Mouse (Mus musculus) T-cell, adult 2 months (primary cell): ENCODE results near the gene Zfp799.
"Not testable (repeated sequence)": the region's sequence is repeated elsewhere in the genome, so short reads cannot be mapped to it uniquely, and the experiment has no call there.

Experiments
- DNase-seq: peaks from one replicate; pipeline ENCODE4 v3.0.0; 2022; ENCODE audit warnings: low spot score

The Zfp799 gene

GRCm38 (mm10) chr17:32829540-32830417 is at the start of gene Zfp799:
Zfp799 (minus strand) TSS chr17:32830261.
- DNase-seq = peak; percentile 79

- DNase-seq = no peak
Observed at GRCm38 (mm10) chr17:32878773-32879172, 48.7 kb upstream of the Zfp799 start.

GRCm38 (mm10) chr17:32877471-32878171 is 47.6 kb upstream of the Zfp799 start:
- DNase-seq = no peak

- DNase-seq = no peak
Observed at GRCm38 (mm10) chr17:32872696-32873095, 42.6 kb upstream of the Zfp799 start.

GRCm38 (mm10) chr17:32872091-32872490 is 42.0 kb upstream of the Zfp799 start:
- no peak for DNase-seq

GRCm38 (mm10) chr17:32871483-32871882 is 41.4 kb upstream of the Zfp799 start:
- DNase-seq = no peak

GRCm38 (mm10) chr17:32867266-32867665 is 37.2 kb upstream of the Zfp799 start:
- DNase-seq = not testable (repeated sequence)

GRCm38 (mm10) chr17:32856713-32857112 is 26.7 kb upstream of the Zfp799 start:
- not testable (repeated sequence) for DNase-seq

- no peak for DNase-seq
Observed at GRCm38 (mm10) chr17:32851581-32851980, 21.5 kb upstream of the Zfp799 start.

GRCm38 (mm10) chr17:32841388-32841787 is 11.3 kb upstream of the Zfp799 start:
- no peak for DNase-seq

GRCm38 (mm10) chr17:32839083-32839802 is 9.2 kb upstream of the Zfp799 start:
- no peak for DNase-seq

- DNase-seq = no peak
Observed at GRCm38 (mm10) chr17:32830418-32830782, 339 bp upstream of the Zfp799 start.

- no peak for DNase-seq
Observed at GRCm38 (mm10) chr17:32816074-32816784, 13.8 kb downstream of the Zfp799 start.

GRCm38 (mm10) chr17:32814136-32814535 is 15.9 kb downstream of the Zfp799 start:
- no peak for DNase-seq

GRCm38 (mm10) chr17:32810648-32811047 is 19.4 kb downstream of the Zfp799 start:
- no peak for DNase-seq

GRCm38 (mm10) chr17:32809544-32810374 is 20.3 kb downstream of the Zfp799 start, which contains the start of gene Zfp811:
Zfp811 (minus strand) TSS chr17:32809931.
- DNase-seq = no peak

GRCm38 (mm10) chr17:32808921-32809320 is 21.1 kb downstream of the Zfp799 start:
- no peak for DNase-seq

GRCm38 (mm10) chr17:32789244-32789643 is 40.8 kb downstream of the Zfp799 start:
- DNase-seq = no peak

- no peak for DNase-seq
Observed at GRCm38 (mm10) chr17:32788576-32788975, 41.5 kb downstream of the Zfp799 start.

- peak; percentile 87 for DNase-seq
Observed at GRCm38 (mm10) chr17:32788094-32788559, 41.9 kb downstream of the Zfp799 start, which contains the start of gene Zfp871. Zfp871 (minus strand) TSS chr17:32788287.
